Mouse (Mus musculus): ENCODE data around the gene Srsf12. TPM values are rescaled to one million over a fixed set of nuclear protein-coding genes. Genes with fewer than 3 reads are reported as not detected.
A peak's percentile ranks its signal among the peaks of the same experiment; 100 is the strongest.

Srsf12 gene
- polyA plus RNA-seq, 1 experiment from 2014 or later: 2.7 TPM

DNA sequence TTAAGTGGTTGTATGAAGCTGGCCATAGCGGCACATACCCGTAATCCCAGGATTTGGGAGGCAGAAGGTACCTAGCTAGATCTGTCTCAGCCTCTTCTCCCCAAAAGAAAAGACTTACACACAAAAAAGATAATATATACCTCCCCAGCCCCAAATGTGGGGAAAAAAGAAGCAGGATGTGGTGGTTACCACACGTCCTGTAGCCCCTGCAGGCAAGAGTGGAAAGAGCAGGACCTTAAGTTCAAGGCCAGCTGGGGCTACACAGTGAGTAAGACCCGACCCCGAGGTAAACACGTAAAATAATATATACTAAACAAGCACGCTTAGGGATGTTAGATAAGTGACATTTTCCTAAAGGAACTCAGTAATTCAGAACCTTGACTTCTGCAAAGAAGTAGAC is 18.4 kb downstream of the Srsf12 start:
- no peak overlapping the region for H3K4me3 ChIP-seq
- no peak overlapping the region for H3K27ac ChIP-seq (replicated peaks)
- H3K36me3 ChIP-seq: no peaks in the 10 kb centered on the region
- no peaks in the 10 kb centered on the region for H3K4me1 ChIP-seq
- H3K9ac ChIP-seq: no peak overlapping the region
- no peaks in the 10 kb centered on the region for H3K27me3 ChIP-seq (replicated peaks)
- WGBS: 83% methylated on average over 7 of the region's 7 CpGs
- no peak for ATAC-seq (ENCODE audit: extremely low read depth, insufficient number of reproducible peaks, low FRiP score, low TSS enrichment)
- no peak overlapping the region for H3K4me2 ChIP-seq
- no peaks in the 10 kb centered on the region for H3K9me3 ChIP-seq

- Histone ChIP-seq H3K4me2 (no peak overlapping the region), H3K4me3 (no peak overlapping the region), H3K27ac (replicated peaks) (no peak overlapping the region), H3K36me3 (no peaks in the 10 kb centered on the region), H3K27me3 (replicated peaks) (no peaks in the 10 kb centered on the region), H3K9me3 (no peaks in the 10 kb centered on the region), H3K4me1 (no peaks in the 10 kb centered on the region), H3K9ac (no peak overlapping the region)
- WGBS: 74% methylated on average over 4 of the region's 4 CpGs
- no peak for ATAC-seq (ENCODE audit: extremely low read depth, insufficient number of reproducible peaks, low FRiP score, low TSS enrichment)
Observed at GRCm38 (mm10) chr4:33229639-33230038, 20.8 kb downstream of the Srsf12 start.

GRCm38 (mm10) chr4:33230881-33231280 is 22.1 kb downstream of the Srsf12 start:
- no peaks in the 10 kb centered on the region for H3K36me3 ChIP-seq

GRCm38 (mm10) chr4:33242536-33242935 is 33.7 kb downstream of the Srsf12 start:
- no peak for ATAC-seq (ENCODE audit: extremely low read depth, insufficient number of reproducible peaks, low FRiP score, low TSS enrichment)
- peaks cover 40% of the 10 kb centered on the region for H3K36me3 ChIP-seq
- no peak overlapping the region for H3K4me2 ChIP-seq
- H3K4me1 ChIP-seq: peaks cover 33% of the 10 kb centered on the region
- H3K9me3 ChIP-seq: no peaks in the 10 kb centered on the region
- no peaks in the 10 kb centered on the region for H3K27me3 ChIP-seq (replicated peaks)
- no peak overlapping the region for H3K9ac ChIP-seq
- H3K4me3 ChIP-seq: no peak overlapping the region
- H3K27ac ChIP-seq (replicated peaks): no peak overlapping the region
- 58% methylated on average over 5 of the region's 5 CpGs for WGBS

More at GRCm38 (mm10) chr4:33230881-33231280, 22.1 kb downstream of the Srsf12 start:
- Histone ChIP-seq H3K4me3 (no peak overlapping the region), H3K9me3 (no peaks in the 10 kb centered on the region), H3K4me1 (no peaks in the 10 kb centered on the region), H3K27ac (replicated peaks) (no peak overlapping the region), H3K4me2 (no peak overlapping the region), H3K9ac (no peak overlapping the region), H3K27me3 (replicated peaks) (no peaks in the 10 kb centered on the region)
- 82% methylated on average over 18 of the region's 18 CpGs for WGBS
- ATAC-seq (ENCODE audit: extremely low read depth, insufficient number of reproducible peaks, low FRiP score, low TSS enrichment): no peak

GRCm38 (mm10) chr4:33243016-33243758 is 34.4 kb downstream of the Srsf12 start:
- Histone ChIP-seq H3K9me3 (no peaks in the 10 kb centered on the region), H3K9ac (no peak overlapping the region), H3K27me3 (replicated peaks) (no peaks in the 10 kb centered on the region), H3K36me3 (peaks cover 40% of the 10 kb centered on the region), H3K4me3 (no peak overlapping the region), H3K4me2 (no peak overlapping the region), H3K27ac (replicated peaks) (no peak overlapping the region), H3K4me1 (peaks cover 33% of the 10 kb centered on the region)
- 59% methylated on average over 12 of the region's 12 CpGs for WGBS
- no peak for ATAC-seq (ENCODE audit: extremely low read depth, insufficient number of reproducible peaks, low FRiP score, low TSS enrichment)

- no peaks in the 10 kb centered on the region for H3K27me3 ChIP-seq (replicated peaks)
- peaks cover 40% of the 10 kb centered on the region for H3K36me3 ChIP-seq
- peaks cover 33% of the 10 kb centered on the region for H3K4me1 ChIP-seq
- no peak overlapping the region for H3K4me3 ChIP-seq
- WGBS: 75% methylated on average over 4 of the region's 4 CpGs
- H3K4me2 ChIP-seq: 0 out of 2 replicates have a peak overlapping the region, but pooled peaks have one; percentile 27
- H3K9me3 ChIP-seq: no peaks in the 10 kb centered on the region
- no peak overlapping the region; the same call in 1 of the 2 replicates for H3K27ac ChIP-seq (replicated peaks)
- H3K9ac ChIP-seq: no peak overlapping the region
- no peak for ATAC-seq (ENCODE audit: extremely low read depth, insufficient number of reproducible peaks, low FRiP score, low TSS enrichment)
Observed at GRCm38 (mm10) chr4:33243921-33244320, 35.1 kb downstream of the Srsf12 start.

DNA sequence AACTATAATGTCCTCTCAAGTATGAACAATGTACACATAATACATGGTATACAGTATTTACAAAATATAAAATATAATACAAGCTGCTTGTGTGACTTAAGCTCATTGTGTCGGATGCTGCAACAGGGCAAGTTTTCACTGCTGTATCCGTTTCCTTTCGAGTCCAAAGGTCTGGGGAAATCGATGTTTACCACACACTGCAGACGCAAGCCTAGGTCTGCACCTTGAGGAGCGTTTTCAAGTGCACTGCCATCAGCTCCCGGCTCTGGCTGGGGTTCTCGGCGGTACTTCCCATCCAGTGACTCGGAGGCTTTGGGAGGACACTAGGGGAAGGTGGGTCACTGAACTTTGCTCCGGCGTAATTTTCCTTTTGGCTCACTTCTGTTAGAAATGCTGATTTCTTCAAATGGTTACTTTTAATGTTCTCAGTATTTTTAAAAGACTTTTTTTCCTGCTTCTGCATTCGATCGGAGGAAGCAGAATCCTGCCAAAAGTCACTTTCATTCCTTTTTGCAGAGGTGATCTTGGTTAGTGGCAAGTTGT is 37.1 kb downstream of the Srsf12 start:
- Histone ChIP-seq H3K4me2 (peak overlapping the region; percentile 88), H3K4me1 (peaks cover 43% of the 10 kb centered on the region), H3K27ac (replicated peaks) (no peak overlapping the region), H3K9me3 (no peaks in the 10 kb centered on the region), H3K27me3 (replicated peaks) (no peaks in the 10 kb centered on the region), H3K36me3 (peaks cover 40% of the 10 kb centered on the region), H3K9ac (peak overlapping the region; percentile 92), H3K4me3 (peak overlapping the region; percentile 98)
- ATAC-seq (ENCODE audit: extremely low read depth, insufficient number of reproducible peaks, low FRiP score, low TSS enrichment): no peak
- 80% methylated on average over 14 of the region's 14 CpGs for WGBS

- H3K4me2 ChIP-seq: peak overlapping the region; percentile 88
- H3K9me3 ChIP-seq: no peaks in the 10 kb centered on the region
- peak overlapping the region; percentile 100 for H3K9ac ChIP-seq
- peak; percentile 85 for ATAC-seq (ENCODE audit: extremely low read depth, insufficient number of reproducible peaks, low FRiP score, low TSS enrichment)
- H3K27me3 ChIP-seq (replicated peaks): no peaks in the 10 kb centered on the region
- H3K4me1 ChIP-seq: peaks cover 43% of the 10 kb centered on the region
- peaks cover 37% of the 10 kb centered on the region for H3K36me3 ChIP-seq
- peak overlapping the region; percentile 98 for H3K4me3 ChIP-seq
- WGBS: 0% methylated on average over 60 of the region's 60 CpGs
- H3K27ac ChIP-seq (replicated peaks): peak overlapping the region; percentile 100
Observed at GRCm38 (mm10) chr4:33247479-33248053, 38.8 kb downstream of the Srsf12 start.

DNA sequence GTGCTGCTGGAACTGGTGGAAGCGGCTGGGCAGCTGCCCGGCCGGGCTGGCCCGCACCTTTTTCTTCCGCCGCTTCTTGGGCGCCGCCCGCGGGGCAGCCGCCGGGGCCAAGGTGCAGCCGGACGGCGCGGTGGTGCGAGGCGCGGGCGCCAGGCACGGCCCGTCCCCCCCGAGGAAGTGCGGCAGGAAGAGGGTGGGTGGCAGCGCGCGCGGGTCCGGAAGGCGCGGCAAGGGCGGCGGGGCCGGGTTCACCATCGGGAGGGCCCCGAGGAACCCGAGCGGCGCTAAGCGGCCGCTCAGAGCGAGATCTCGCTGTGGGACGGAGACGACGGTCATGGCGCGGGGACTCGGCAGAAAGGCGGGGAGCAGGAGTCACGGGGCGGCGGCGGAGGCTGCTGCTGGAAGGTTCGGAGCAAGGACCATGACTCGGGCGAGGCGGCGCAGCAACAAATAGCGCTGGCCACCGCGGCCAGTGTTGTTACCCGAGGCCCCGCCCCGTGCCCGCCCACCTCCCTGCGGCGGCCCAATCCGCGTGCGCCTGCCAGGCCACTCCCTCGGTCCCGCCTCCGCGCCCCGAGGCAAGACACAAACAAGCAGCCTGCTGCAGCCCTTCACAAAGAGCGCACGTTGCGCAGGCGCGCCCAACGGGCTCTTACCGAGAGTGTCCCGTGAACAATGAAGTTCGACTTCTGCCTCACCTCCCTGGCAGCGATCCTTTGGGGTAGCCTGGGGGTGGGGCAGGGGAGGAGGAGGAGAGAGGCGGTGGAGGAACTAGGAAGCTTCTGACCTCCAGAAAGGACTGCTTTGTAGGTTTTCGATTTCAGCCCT is 39.5 kb downstream of the Srsf12 start:
- H3K9ac ChIP-seq: peak overlapping the region; percentile 100
- no peaks in the 10 kb centered on the region for H3K27me3 ChIP-seq (replicated peaks)
- under 1% methylated on average over 83 of the region's 88 CpGs for WGBS
- peaks cover 30% of the 10 kb centered on the region for H3K36me3 ChIP-seq
- peak overlapping the region; percentile 68 for H3K4me2 ChIP-seq
- peak overlapping the region; percentile 100 for H3K27ac ChIP-seq (replicated peaks)
- peaks cover 43% of the 10 kb centered on the region for H3K4me1 ChIP-seq
- peak overlapping the region; percentile 98 for H3K4me3 ChIP-seq
- H3K9me3 ChIP-seq: no peaks in the 10 kb centered on the region
- ATAC-seq (ENCODE audit: extremely low read depth, insufficient number of reproducible peaks, low FRiP score, low TSS enrichment): peak; percentile 82

DNA sequence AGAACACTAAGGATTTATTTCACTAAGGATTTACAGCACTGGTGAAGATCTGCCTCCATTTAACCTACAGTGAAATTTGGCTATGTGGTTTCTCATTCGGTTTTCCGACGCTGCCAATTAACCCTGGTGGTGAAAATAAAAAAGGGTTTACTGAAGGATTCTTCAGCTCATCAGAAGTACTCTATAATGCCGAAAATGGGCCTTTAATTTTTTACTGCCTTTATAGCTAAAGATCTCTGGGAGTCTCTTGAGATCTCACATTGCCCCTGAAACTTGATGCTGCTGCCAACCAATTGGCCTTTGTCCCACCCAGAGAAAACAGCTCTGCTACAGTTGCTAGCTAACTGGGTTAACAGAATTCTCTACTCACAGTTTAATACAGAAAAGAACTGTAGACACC is 40.1 kb downstream of the Srsf12 start:
- Histone ChIP-seq H3K4me2 (peak overlapping the region; percentile 68), H3K27me3 (replicated peaks) (no peaks in the 10 kb centered on the region), H3K4me3 (peak overlapping the region; percentile 98), H3K9ac (peak overlapping the region; percentile 100), H3K9me3 (no peaks in the 10 kb centered on the region), H3K27ac (replicated peaks) (peak overlapping the region; percentile 100), H3K4me1 (peaks cover 38% of the 10 kb centered on the region), H3K36me3 (peaks cover 24% of the 10 kb centered on the region)
- 1% methylated on average over 4 of the region's 4 CpGs for WGBS
- no peak for ATAC-seq (ENCODE audit: extremely low read depth, insufficient number of reproducible peaks, low FRiP score, low TSS enrichment)

GRCm38 (mm10) chr4:33249716-33250230 is 41.0 kb downstream of the Srsf12 start:
- no peaks in the 10 kb centered on the region for H3K9me3 ChIP-seq
- peaks cover 29% of the 10 kb centered on the region for H3K4me1 ChIP-seq
- peaks cover 15% of the 10 kb centered on the region for H3K36me3 ChIP-seq
- no peak overlapping the region for H3K4me3 ChIP-seq
- H3K27ac ChIP-seq (replicated peaks): no peak overlapping the region
- ATAC-seq (ENCODE audit: extremely low read depth, insufficient number of reproducible peaks, low FRiP score, low TSS enrichment): no peak
- peak overlapping the region; percentile 68 for H3K4me2 ChIP-seq
- no peak overlapping the region for H3K9ac ChIP-seq
- 82% methylated on average over 1 of the region's 1 CpGs for WGBS
- H3K27me3 ChIP-seq (replicated peaks): no peaks in the 10 kb centered on the region

Data from heart, embryonic 13.5 days (tissue).